Mouse (Mus musculus) midbrain, embryonic 14.5 days (tissue): ENCODE results near the gene 2610318N02Rik. TPM values are rescaled to one million over a fixed set of nuclear protein-coding genes. Genes with fewer than 3 reads are reported as not detected.
"Not testable (repeated sequence)": the region's sequence is repeated elsewhere in the genome, so short reads cannot be mapped to it uniquely, and the experiment has no call there.

Experiments
- ATAC-seq: fragments of 200-750 bp; cut with Nextera tagmentation; 2 replicates; pipeline ENCODE4 v1.8.0; 2017; ENCODE audit warnings: moderate number of reproducible peaks, moderate library complexity; ENCODE audit not compliant: low FRiP score, low TSS enrichment
- DNase-seq: peaks from one replicate; pipeline ENCODE4 v3.0.0-alpha.2; 2015
- H3K27ac ChIP-seq: fragments of 300-500 bp; sonication (generic); replicated peaks from 2 replicates; pipeline ENCODE4 v1.5.1; 2014; ENCODE audit warnings: mild to moderate bottlenecking, low read depth, low read length, moderate library complexity
- H3K27me3 ChIP-seq: fragments of 300-500 bp; sonication (generic); 2 replicates; pipeline ENCODE4 v1.6.1; 2014; ENCODE audit warnings: low read length, control low read depth, mixed read lengths; ENCODE audit not compliant: control insufficient read depth, insufficient read depth
- H3K36me3 ChIP-seq: fragments of 300-500 bp; sonication (generic); 2 replicates; pipeline ENCODE4 v1.6.1; 2014; ENCODE audit warnings: low read length, control low read depth; ENCODE audit not compliant: control insufficient read depth, insufficient read depth
- H3K4me1 ChIP-seq: fragments of 300-500 bp; sonication (generic); 2 replicates; pipeline ENCODE4 v1.6.1; 2014; ENCODE audit warnings: mild to moderate bottlenecking, antibody characterized with exemption, low read length, control low read depth; ENCODE audit not compliant: control insufficient read depth, insufficient read depth
- H3K4me2 ChIP-seq: fragments of 300-500 bp; sonication (generic); 2 replicates; pipeline ENCODE4 v1.6.1; 2014; ENCODE audit warnings: mild to moderate bottlenecking, low read length, moderate library complexity
- H3K4me3 ChIP-seq: fragments of 300-500 bp; sonication (generic); replicated peaks from 2 replicates; pipeline ENCODE4 v1.5.1; 2014; ENCODE audit warnings: low read depth, low read length
- H3K9ac ChIP-seq: fragments of 300-500 bp; sonication (generic); replicated peaks from 2 replicates; pipeline ENCODE4 v1.6.1; 2014; ENCODE audit warnings: mild to moderate bottlenecking, low read length, moderate library complexity
- H3K9me3 ChIP-seq: fragments of 300-500 bp; sonication (generic); 2 replicates; pipeline ENCODE4 v1.6.1; 2016; ENCODE audit warnings: low read length, control low read depth, mixed read lengths; ENCODE audit not compliant: control insufficient read depth
- WGBS: fragments of 180-500 bp; shearing (Covaris S2); extraction: QIAGEN DNeasy Blood & Tissue Kit; methylation state at CpG from one replicate; pipeline ENCODE4 v1.1.7; 2014; 5-methylcytosine and 5-hydroxymethylcytosine counted together
- polyA plus RNA-seq: library from polyadenylated mRNA; unstranded; fragments of >200 nt; fragmentation: Nextera tagmentation; extraction: Ambion mirVana; gene quantifications from 2 replicates; pipeline ENCODE4 v1.2.1, GENCODE M21; 2014

Gene 2610318N02Rik
- polyA plus RNA-seq, result 14.8 and 15.8 TPM in 2 replicates

- Histone ChIP-seq H3K4me1 (peaks cover 16% of the 10 kb centered on the region), H3K27me3 (no peaks in the 10 kb centered on the region), H3K4me3 (peak within 1 kb of the TSS; percentile 35), H3K9ac (peak within 1 kb of the TSS; percentile 51), H3K4me2 (peak within 1 kb of the TSS; percentile 56), H3K36me3 (no peaks in the 10 kb centered on the region), H3K9me3 (no peaks in the 10 kb centered on the region), H3K27ac (no peak within 1 kb of the TSS)
- ATAC-seq (peak; percentile 90), DNase-seq (peak; percentile 92)
- under 1% methylated on average over 25 of the region's 25 CpGs for WGBS
These were observed at the start of gene 2610318N02Rik for GRCm38 (mm10) chr16:17124871-17125520. Gene 2610318N02Rik (minus strand): TSS chr16:17125167.

DNA sequence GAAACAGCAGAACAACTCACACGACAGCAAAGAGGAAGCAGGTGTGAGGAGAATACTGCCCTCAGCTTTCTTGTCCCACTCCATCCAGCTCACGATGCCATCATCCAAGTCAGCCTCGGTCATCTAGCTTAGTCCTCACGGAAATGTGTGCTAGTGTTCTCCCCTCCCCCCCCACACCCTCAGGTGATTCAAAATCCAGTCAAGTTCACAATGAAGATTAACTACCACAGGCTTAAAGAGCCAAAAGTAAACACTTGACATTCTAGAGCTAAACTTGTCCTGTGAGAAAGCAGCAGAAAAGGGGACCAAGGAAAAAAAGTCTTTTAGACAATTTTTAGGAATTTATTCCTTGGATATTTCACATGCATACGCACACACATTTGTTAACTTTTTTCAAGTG, 43.1 kb upstream of the 2610318N02Rik start:
- H3K4me3 ChIP-seq, result no peak overlapping the region
- H3K27me3 ChIP-seq, result no peaks in the 10 kb centered on the region
- DNase-seq (no peak), ATAC-seq (no peak)
- H3K4me2 ChIP-seq, result no peak overlapping the region
- 93% methylated on average over 5 of the region's 5 CpGs for WGBS
- H3K36me3 ChIP-seq, result peaks cover 35% of the 10 kb centered on the region
- H3K9me3 ChIP-seq, result no peaks in the 10 kb centered on the region
- no peak overlapping the region for H3K9ac ChIP-seq
- H3K27ac ChIP-seq, result no peak overlapping the region
- H3K4me1 ChIP-seq, result no peaks in the 10 kb centered on the region

DNA sequence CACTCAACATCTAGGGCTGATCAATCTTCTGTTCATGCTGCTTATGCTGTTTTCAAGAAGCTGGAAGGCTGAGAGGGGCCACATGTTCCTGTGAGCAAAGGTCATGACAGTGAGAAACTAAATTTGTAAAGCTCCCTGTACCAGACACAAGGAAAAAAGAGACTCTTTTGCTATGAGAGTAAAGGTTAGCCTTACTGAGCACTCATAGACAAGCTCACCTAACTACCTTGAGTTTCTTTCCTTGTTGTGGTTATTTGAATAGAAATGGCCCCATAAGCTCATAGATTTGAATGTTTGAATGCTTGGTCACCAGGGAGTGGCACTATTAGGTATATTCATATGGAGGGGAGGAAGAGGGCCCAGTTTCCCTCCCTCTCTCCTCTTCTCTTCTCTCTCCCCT, 42.2 kb upstream of the 2610318N02Rik start:
- H3K4me3 ChIP-seq, result no peak overlapping the region
- ATAC-seq (no peak), DNase-seq (no peak)
- no peaks in the 10 kb centered on the region for H3K9me3 ChIP-seq
- no peak overlapping the region for H3K9ac ChIP-seq
- H3K27ac ChIP-seq, result no peak overlapping the region
- no peak overlapping the region for H3K4me2 ChIP-seq
- no peaks in the 10 kb centered on the region for H3K4me1 ChIP-seq
- no peaks in the 10 kb centered on the region for H3K27me3 ChIP-seq
- H3K36me3 ChIP-seq, result peaks cover 26% of the 10 kb centered on the region

- peaks cover 26% of the 10 kb centered on the region; the same call in 1 of the 2 replicates for H3K36me3 ChIP-seq
- not testable (repeated sequence) for H3K9me3 ChIP-seq, DNase-seq, H3K4me3 ChIP-seq, H3K4me1 ChIP-seq, H3K9ac ChIP-seq, H3K27me3 ChIP-seq, H3K4me2 ChIP-seq, H3K27ac ChIP-seq, ATAC-seq
- WGBS, result 97% methylated on average over 1 of the region's 1 CpGs
These were observed 40.5 kb upstream of the 2610318N02Rik start for GRCm38 (mm10) chr16:17165478-17165877.

DNA sequence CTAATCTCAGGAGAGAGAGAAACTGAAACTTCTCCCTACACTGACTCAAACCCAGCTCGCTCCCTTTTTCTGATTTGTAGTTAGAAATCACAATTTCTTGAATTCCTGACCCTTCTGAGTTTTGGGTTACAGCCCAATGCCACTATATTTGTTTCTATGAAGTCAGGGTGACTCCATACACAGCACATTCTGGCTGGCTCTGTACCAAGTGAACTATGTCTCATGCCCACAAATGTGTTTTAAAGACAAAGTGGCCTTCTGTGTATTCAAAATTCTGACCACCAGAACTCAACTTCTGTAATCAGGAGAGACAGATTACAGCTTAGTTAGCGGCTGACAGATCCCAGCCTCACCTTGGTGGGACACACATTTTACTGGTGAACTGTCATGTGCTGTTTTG, 29.4 kb upstream of the 2610318N02Rik start:
- Histone ChIP-seq H3K4me1 (no peaks in the 10 kb centered on the region), H3K4me3 (no peak overlapping the region), H3K36me3 (peaks cover 60% of the 10 kb centered on the region), H3K9ac (no peak overlapping the region), H3K27ac (no peak overlapping the region), H3K27me3 (no peaks in the 10 kb centered on the region), H3K4me2 (no peak overlapping the region), H3K9me3 (no peaks in the 10 kb centered on the region)
- DNase-seq (no peak), ATAC-seq (no peak)
- 99% methylated on average over 2 of the region's 2 CpGs for WGBS

DNA sequence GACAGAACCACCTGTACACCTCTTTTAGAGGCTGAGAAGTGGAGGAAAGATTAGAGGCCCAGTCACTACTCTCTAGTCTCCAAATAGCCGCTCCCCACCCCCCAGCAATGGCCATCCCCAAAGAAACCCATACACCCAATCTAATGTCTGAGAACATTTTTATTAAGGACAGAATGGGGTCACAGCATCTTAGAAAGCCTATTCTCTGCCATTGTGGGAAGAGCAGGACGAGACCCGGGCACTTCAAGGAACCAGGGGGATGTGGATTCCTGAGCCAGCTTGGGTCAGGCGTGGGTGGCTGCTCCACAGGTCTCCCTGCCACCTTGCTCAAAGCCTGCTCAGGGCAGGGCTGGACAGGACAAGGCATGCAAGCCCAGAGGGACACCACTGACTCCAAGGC, 26.9 kb upstream of the 2610318N02Rik start:
- ATAC-seq (no peak), DNase-seq (no peak)
- no peak overlapping the region for H3K9ac ChIP-seq
- H3K4me2 ChIP-seq, result no peak overlapping the region
- WGBS, result 96% methylated on average over 4 of the region's 4 CpGs
- H3K9me3 ChIP-seq, result no peaks in the 10 kb centered on the region
- H3K27me3 ChIP-seq, result no peaks in the 10 kb centered on the region; the same call in 1 of the 2 replicates
- peaks cover 40% of the 10 kb centered on the region for H3K36me3 ChIP-seq
- no peak overlapping the region for H3K27ac ChIP-seq
- H3K4me1 ChIP-seq, result peaks cover 10% of the 10 kb centered on the region
- H3K4me3 ChIP-seq, result no peak overlapping the region

GRCm38 (mm10) chr16:17150520-17151258, 25.7 kb upstream of the 2610318N02Rik start:
- peaks cover 10% of the 10 kb centered on the region for H3K4me1 ChIP-seq
- WGBS, result 88% methylated on average over 7 of the region's 7 CpGs
- no peak for DNase-seq
- H3K9ac ChIP-seq, result no peak overlapping the region
- no peaks in the 10 kb centered on the region for H3K9me3 ChIP-seq
- peaks cover 39% of the 10 kb centered on the region for H3K36me3 ChIP-seq
- no peak overlapping the region for H3K4me3 ChIP-seq
- no peak overlapping the region for H3K4me2 ChIP-seq
- no peak for ATAC-seq
- H3K27ac ChIP-seq, result no peak overlapping the region
- no peaks in the 10 kb centered on the region; the same call in 1 of the 2 replicates for H3K27me3 ChIP-seq

DNA sequence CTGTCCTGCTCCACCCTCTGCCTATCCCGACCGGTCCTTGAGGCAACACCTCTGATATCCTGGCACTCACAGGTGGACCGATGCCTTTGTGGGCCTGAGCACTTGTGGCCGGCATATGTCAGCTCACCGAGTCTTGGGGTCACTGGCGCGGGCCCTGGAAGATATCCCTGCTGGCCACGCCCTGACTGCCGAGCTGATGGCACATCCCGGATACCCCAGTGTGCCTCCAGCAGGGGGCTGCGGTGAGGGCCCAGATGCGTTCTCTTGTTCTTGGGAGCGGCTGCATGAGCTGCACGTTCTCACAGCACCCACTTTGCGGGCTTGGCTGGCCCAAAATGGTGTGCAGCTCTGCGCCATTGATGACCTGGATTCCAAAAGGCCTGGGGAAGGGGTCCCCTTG, 23.1 kb upstream of the 2610318N02Rik start:
- peak; percentile 58 for DNase-seq
- H3K4me3 ChIP-seq, result peak overlapping the region; percentile 60
- H3K9ac ChIP-seq, result peak overlapping the region; percentile 71
- H3K9me3 ChIP-seq, result no peaks in the 10 kb centered on the region
- WGBS, result 6% methylated on average over 16 of the region's 16 CpGs
- H3K4me1 ChIP-seq, result peaks cover 10% of the 10 kb centered on the region
- H3K27me3 ChIP-seq, result no peaks in the 10 kb centered on the region; the same call in 1 of the 2 replicates
- H3K36me3 ChIP-seq, result peaks cover 19% of the 10 kb centered on the region
- no peak overlapping the region for H3K27ac ChIP-seq
- ATAC-seq, result peak; percentile 18; the same call in 1 of the 2 replicates
- H3K4me2 ChIP-seq, result peak overlapping the region; percentile 90
